In genomic region chr4:139477983-139478382, GRCm38 (mm10) we compare ENCODE assay signal across 18 mouse cellular contexts. TPM values are rescaled to one million over a fixed set of nuclear protein-coding genes. Genes with fewer than 3 reads are reported as not detected.
DNase-seq lines count a peak whose midpoint lies in the region; ATAC-seq and TF ChIP-seq lines count a peak whose summit lies in the region.
"Had no signal": no experiment of that assay in that cellular context is flagged by ENCODE, and none has a peak within 500 bp of the region (broad histone marks: within the 10 kb centered on the region; RNA-seq: fewer than 3 reads in every experiment).

No protein-coding gene starts in this region.

- no peak overlapping the region for H3K27ac ChIP-seq in forebrain, postnatal 0 days (ENCODE audit: low read depth, low read length)
- H3K27ac ChIP-seq in forebrain, embryonic 10.5 days = no peak overlapping the region
- no peak overlapping the region for H3K27ac ChIP-seq in liver, postnatal 0 days (ENCODE audit: low read depth)
- H3K27ac ChIP-seq in liver, embryonic 12.5 days = no peak overlapping the region
- H3K27ac ChIP-seq in MEL (ENCODE audit: control insufficient read depth, low read depth, low read length) = no peak overlapping the region
- H3K27ac ChIP-seq: embryonic facial prominence, embryonic 15.5 days; forebrain, embryonic 15.5 days; hindbrain, embryonic 12.5 days; midbrain, embryonic 13.5 days had no signal

- no peak for TF ChIP-seq POLR2A in MEL (IDR thresholded peaks at IDR 0.05; ENCODE audit: control insufficient read depth in 1 of 2, insufficient read depth in 1 of 2, low read depth in 1 of 2, low read length in 2 of 2, poor library complexity in 1 of 2)

- peak; percentile 13; the same call in 1 of the 2 replicates for TF ChIP-seq CTCF in forebrain, postnatal 0 days (IDR thresholded peaks at IDR 0.05; ENCODE audit: low read depth)
- peak; percentile 34; the same call in 1 of the 2 replicates for TF ChIP-seq CTCF in liver, postnatal 0 days (IDR thresholded peaks at IDR 0.05; ENCODE audit: low read depth)
- TF ChIP-seq CTCF in MEL (IDR thresholded peaks at IDR 0.05 in 2 of 3, conservative IDR thresholded peaks at IDR 0.05 in 1 of 3; ENCODE audit: control insufficient read depth in 1 of 3, insufficient read depth in 1 of 3, low read depth in 2 of 3, low read length in 3 of 3, poor library complexity in 1 of 3, severe bottlenecking in 1 of 3) = peak; percentile 27 to 44 (median 43); a peak in 4 of 6 replicates

- ATAC-seq in forebrain, postnatal 0 days = no peak
- no peak for ATAC-seq in liver, postnatal 0 days
- ATAC-seq in liver, embryonic 12.5 days = no peak
- no peak for ATAC-seq in erythroblast, adult 5-6 weeks (replicated peaks; ENCODE audit: low FRiP score, poor library complexity, severe bottlenecking)
- ATAC-seq: forebrain, embryonic 15.5 days; midbrain, embryonic 13.5 days had no signal

- H3K9ac ChIP-seq in forebrain, postnatal 0 days = no peak overlapping the region
- no peak overlapping the region for H3K9ac ChIP-seq in liver, postnatal 0 days (replicated peaks)
- no peak overlapping the region for H3K9ac ChIP-seq in liver, embryonic 12.5 days
- H3K9ac ChIP-seq in MEL (ENCODE audit: control insufficient read depth, low read depth, low read length, poor library complexity, severe bottlenecking) = no peak overlapping the region
- H3K9ac ChIP-seq: embryonic facial prominence, embryonic 15.5 days; forebrain, embryonic 15.5 days; heart, embryonic 12.5 days; hindbrain, embryonic 12.5 days; midbrain, embryonic 13.5 days had no signal

- H3K9me3 ChIP-seq in forebrain, postnatal 0 days (ENCODE audit: low read length) = no peaks in the 10 kb centered on the region
- no peaks in the 10 kb centered on the region for H3K9me3 ChIP-seq in forebrain, embryonic 10.5 days
- no peaks in the 10 kb centered on the region for H3K9me3 ChIP-seq in liver, postnatal 0 days (ENCODE audit: low read length)
- H3K9me3 ChIP-seq in liver, embryonic 12.5 days (replicated peaks) = no peaks in the 10 kb centered on the region
- no peaks in the 10 kb centered on the region for H3K9me3 ChIP-seq in MEL (replicated peaks; ENCODE audit: insufficient read depth, low read length)
- H3K9me3 ChIP-seq: embryonic facial prominence, embryonic 15.5 days; forebrain, embryonic 15.5 days; heart, embryonic 12.5 days; hindbrain, embryonic 12.5 days; midbrain, embryonic 13.5 days had no signal

- no peaks in the 10 kb centered on the region for H3K27me3 ChIP-seq in forebrain, postnatal 0 days (ENCODE audit: insufficient read depth, low read length)
- H3K27me3 ChIP-seq in forebrain, embryonic 10.5 days (ENCODE audit: poor library complexity, severe bottlenecking) = no peaks in the 10 kb centered on the region
- no peaks in the 10 kb centered on the region for H3K27me3 ChIP-seq in liver, postnatal 0 days (ENCODE audit: insufficient read depth, low read length)
- no peaks in the 10 kb centered on the region for H3K27me3 ChIP-seq in liver, embryonic 12.5 days (replicated peaks)
- H3K27me3 ChIP-seq in MEL (ENCODE audit: control insufficient read depth in 1 of 2, insufficient read depth in 2 of 2, low read length in 2 of 2) = no peaks in the 10 kb centered on the region
- H3K27me3 ChIP-seq: embryonic facial prominence, embryonic 15.5 days; forebrain, embryonic 15.5 days; heart, embryonic 12.5 days; hindbrain, embryonic 12.5 days; midbrain, embryonic 13.5 days had no signal

- H3K4me2 ChIP-seq in forebrain, postnatal 0 days (ENCODE audit: low read depth) = no peak overlapping the region
- no peak overlapping the region for H3K4me2 ChIP-seq in liver, postnatal 0 days (ENCODE audit: low read depth, low read length)
- H3K4me2 ChIP-seq in liver, embryonic 12.5 days = no peak overlapping the region
- H3K4me2 ChIP-seq: embryonic facial prominence, embryonic 15.5 days; forebrain, embryonic 15.5 days; heart, embryonic 12.5 days; hindbrain, embryonic 12.5 days; midbrain, embryonic 13.5 days had no signal

- WGBS in forebrain, postnatal 0 days = 94% methylated on average over 2 of the region's 2 CpGs
- WGBS in forebrain, embryonic 10.5 days = 85% methylated on average over 2 of the region's 2 CpGs
- WGBS in liver, postnatal 0 days (ENCODE audit: insufficient replicate concordance) = 86% methylated on average over 2 of the region's 2 CpGs
- 88% methylated on average over 2 of the region's 2 CpGs for WGBS in liver, embryonic 12.5 days (ENCODE audit: insufficient replicate concordance)

- H3K4me1 ChIP-seq in forebrain, postnatal 0 days (ENCODE audit: insufficient read depth) = no peaks in the 10 kb centered on the region
- no peaks in the 10 kb centered on the region for H3K4me1 ChIP-seq in forebrain, embryonic 10.5 days
- H3K4me1 ChIP-seq in liver, postnatal 0 days (ENCODE audit: insufficient read depth) = no peaks in the 10 kb centered on the region
- H3K4me1 ChIP-seq in liver, embryonic 12.5 days = no peaks in the 10 kb centered on the region
- no peaks in the 10 kb centered on the region for H3K4me1 ChIP-seq in MEL (ENCODE audit: control insufficient read depth in 1 of 2, insufficient read depth in 2 of 2, low read length in 2 of 2)
- H3K4me1 ChIP-seq: embryonic facial prominence, embryonic 15.5 days; hindbrain, embryonic 12.5 days; midbrain, embryonic 13.5 days had no signal

- peaks cover 95% of the 10 kb centered on the region for H3K36me3 ChIP-seq in forebrain, postnatal 0 days (ENCODE audit: insufficient read depth)
- H3K36me3 ChIP-seq in forebrain, embryonic 10.5 days (replicated peaks) = peaks cover 100% of the 10 kb centered on the region
- H3K36me3 ChIP-seq in liver, postnatal 0 days (replicated peaks; ENCODE audit: insufficient read depth, low read length) = peaks cover 94% of the 10 kb centered on the region
- peaks cover 100% of the 10 kb centered on the region for H3K36me3 ChIP-seq in liver, embryonic 12.5 days
- peaks cover 0 to 30% of the 10 kb centered on the region in 2 experiments; a peak in 2 of 4 replicates for H3K36me3 ChIP-seq in MEL (ENCODE audit: control insufficient read depth in 1 of 2, insufficient read depth in 2 of 2, low read length in 2 of 2)

- DNase-seq in forebrain, postnatal 0 days = no peak
- no peak for DNase-seq in forebrain, embryonic 10.5 days (ENCODE audit: extremely low spot score, low spot score)
- no peak for DNase-seq in liver, postnatal 0 days
- DNase-seq in 3T3-L1 (ENCODE audit: low read depth, low spot score) = peak; percentile 50
- DNase-seq in MEL (ENCODE audit: low read depth, low spot score) = peak; percentile 41
- DNase-seq in gastrocnemius, postnatal 25 days = no peak
- DNase-seq: adrenal gland, postnatal 14 days; cerebellum, postnatal 10 days; gastrocnemius, postnatal 14 days; kidney, adult 2 months; lung, postnatal 14 days had no signal

- TF ChIP-seq EP300 in liver, postnatal 0 days (IDR thresholded peaks at IDR 0.05; ENCODE audit: low read depth) = no peak
- no peak for TF ChIP-seq EP300 in MEL (IDR thresholded peaks at IDR 0.05; ENCODE audit: low read depth in 1 of 2, low read length in 2 of 2)

- no peaks in the 10 kb centered on the region for H3K79me2 ChIP-seq in MEL (ENCODE audit: control insufficient read depth, insufficient read depth, low read length, poor library complexity)

- H3K4me3 ChIP-seq in forebrain, postnatal 0 days (ENCODE audit: low read depth, low read length) = no peak overlapping the region
- H3K4me3 ChIP-seq in forebrain, embryonic 10.5 days = no peak overlapping the region
- H3K4me3 ChIP-seq in liver, postnatal 0 days (ENCODE audit: low read depth, low read length) = no peak overlapping the region
- H3K4me3 ChIP-seq in liver, embryonic 12.5 days = no peak overlapping the region
- H3K4me3 ChIP-seq in MEL (ENCODE audit: control insufficient read depth in 1 of 2, insufficient read depth in 1 of 2, low read depth in 2 of 2, low read length in 2 of 2) = no peak overlapping the region
- H3K4me3 ChIP-seq: embryonic facial prominence, embryonic 15.5 days; forebrain, embryonic 15.5 days; heart, embryonic 12.5 days; hindbrain, embryonic 12.5 days; midbrain, embryonic 13.5 days had no signal

- TF ChIP-seq RAD21 in MEL (IDR thresholded peaks at IDR 0.05; ENCODE audit: low read depth, low read length) = no peak; the same call in 1 of the 2 replicates

TF ChIP-seq in MEL, 35 proteins besides CTCF, POLR2A, EP300 and RAD21:
- TF ChIP-seq MAX (IDR thresholded peaks at IDR 0.05; ENCODE audit: low read length) (no peak), POLR2AphosphoS5 (IDR thresholded peaks at IDR 0.05; ENCODE audit: borderline replicate concordance, low read depth, low read length) (no peak), ETS1 (IDR thresholded peaks at IDR 0.05; ENCODE audit: low read depth, low read length) (no peak), CHD1 (IDR thresholded peaks at IDR 0.05; ENCODE audit: low read depth, low read length) (no peak), SMC3 (IDR thresholded peaks at IDR 0.05; ENCODE audit: low read depth, low read length) (peak; percentile 19; the same call in 1 of the 2 replicates), JUND (IDR thresholded peaks at IDR 0.05; ENCODE audit: low read depth, low read length) (no peak)

RNA-seq across cellular contexts. Expression of gene Iffo2, which starts 52.4 kb away (rescaled TPM):
- 13.8 and 15.8 TPM in 2 replicates for total RNA-seq in forebrain, postnatal 0 days (2014; rRNA removed)
- polyA plus RNA-seq in forebrain, postnatal 0 days (2015; fragmentation: Nextera tagmentation; extraction: Ambion mirVana) = 3.5 and 5.3 TPM in 2 replicates
- 2.3 and 3.0 TPM in 2 replicates for polyA plus RNA-seq in forebrain, embryonic 10.5 days (2016; fragmentation: Nextera tagmentation; extraction: Ambion mirVana)
- polyA plus RNA-seq in liver, postnatal 0 days (2015; fragmentation: Nextera tagmentation; extraction: Ambion mirVana) = 1.2 and 2.0 TPM in 2 replicates
- 1.8 and 2.3 TPM in 2 replicates for polyA plus RNA-seq in liver, embryonic 12.5 days (2016; fragmentation: Nextera tagmentation; extraction: Ambion mirVana)
- 0.95 and 1.3 TPM in 2 replicates for total RNA-seq in MEL (2012; rRNA removed)
- 1 to 10 TPM in 1 of 2 experiments, not detected in 1; 2.7 TPM for polyA plus RNA-seq in MEL (2012; ENCODE audit: insufficient read depth in 1 of 2, insufficient read length in 2 of 2, low read depth in 1 of 2, low replicate concordance in 2 of 2, missing spikeins in 1 of 2)
- not detected in 2 replicates for total RNA-seq in erythroblast, adult 5-6 weeks (2015; ENCODE audit: low replicate concordance)
- 0.14 and 1.9 TPM in 2 replicates for total RNA-seq in erythroblast, adult 5-6 weeks (2017; ENCODE audit: low replicate concordance)
- 1 to 10 TPM; 2.2 to 2.7 TPM for total RNA-seq in gastrocnemius, postnatal 25 days (2021)

Comparison
In these comparisons a context has a peak if more than half of its experiments do, and no peak if none do; other contexts are left out.
1. DNase-seq: peak in 3T3-L1 (single experiment) and MEL (single experiment); none in forebrain, postnatal 0 days (single experiment), forebrain, embryonic 10.5 days (single experiment), liver, postnatal 0 days (single experiment) and gastrocnemius, postnatal 25 days (single experiment).
2. Peak in every context shown above with its lines, with median percentiles within 50 percentile points of each other: CTCF ChIP-seq.